Mouse (Mus musculus): ENCODE measurements at regions not wholly inside any gene's neighbourhood (a gene's known extent, or its start where the extent isn't known, plus 50 kb on each side); places are given as distances from the start of the nearest gene placed in this dataset.

GRCm38 (mm10) chr2:179231708-179232354, 210.4 kb upstream of the Cdh4 start:
- no peak for DNase-seq

- DNase-seq: no peak
These were observed 204.1 kb upstream of the Cdh4 start for GRCm38 (mm10) chr2:179238166-179238565.

- DNase-seq: no peak
These were observed 181.3 kb upstream of the Cdh4 start for GRCm38 (mm10) chr2:179260892-179261291.

GRCm38 (mm10) chr2:179263888-179264287, 178.3 kb upstream of the Cdh4 start:
- no peak for DNase-seq

- DNase-seq: no peak
These were observed 176.8 kb upstream of the Cdh4 start for GRCm38 (mm10) chr2:179265436-179265835.

- no peak for DNase-seq
These were observed 164.9 kb upstream of the Cdh4 start for GRCm38 (mm10) chr2:179277204-179277886.

- no peak for DNase-seq
These were observed 164.3 kb upstream of the Cdh4 start for GRCm38 (mm10) chr2:179277887-179278282.

GRCm38 (mm10) chr2:179282276-179282675, 160.0 kb upstream of the Cdh4 start:
- DNase-seq: peak in 1 of 2 experiments; percentile 12

- no peak for DNase-seq
These were observed 151.8 kb upstream of the Cdh4 start for GRCm38 (mm10) chr2:179290394-179290793.

GRCm38 (mm10) chr2:179291046-179291563, 151.1 kb upstream of the Cdh4 start:
- DNase-seq: peak in 1 of 2 experiments; percentile 45

GRCm38 (mm10) chr2:179291958-179292357, 150.3 kb upstream of the Cdh4 start:
- no peak for DNase-seq

GRCm38 (mm10) chr2:179292566-179292965, 149.7 kb upstream of the Cdh4 start:
- DNase-seq: peak in 1 of 2 experiments; percentile 51

- DNase-seq: no peak
These were observed 149.1 kb upstream of the Cdh4 start for GRCm38 (mm10) chr2:179293114-179293513.

- DNase-seq: no peak
These were observed 145.2 kb upstream of the Cdh4 start for GRCm38 (mm10) chr2:179297057-179297456.

- DNase-seq: no peak
These were observed 138.5 kb upstream of the Cdh4 start for GRCm38 (mm10) chr2:179303765-179304164.

- peak in 1 of 2 experiments; percentile 2 for DNase-seq
These were observed 134.8 kb upstream of the Cdh4 start for GRCm38 (mm10) chr2:179307286-179307931.

GRCm38 (mm10) chr2:179307932-179308303, 134.3 kb upstream of the Cdh4 start:
- peak in 1 of 2 experiments; percentile 2 for DNase-seq

- peak in 1 of 2 experiments; percentile 20 for DNase-seq
These were observed 124.2 kb upstream of the Cdh4 start for GRCm38 (mm10) chr2:179318046-179318445.

GRCm38 (mm10) chr2:179325242-179325641, 117.0 kb upstream of the Cdh4 start:
- no peak for DNase-seq

- no peak for DNase-seq
These were observed 109.2 kb upstream of the Cdh4 start for GRCm38 (mm10) chr2:179332872-179333489.

GRCm38 (mm10) chr2:179333587-179333986, 108.6 kb upstream of the Cdh4 start:
- no peak for DNase-seq

- no peak for DNase-seq
These were observed 106.0 kb upstream of the Cdh4 start for GRCm38 (mm10) chr2:179336235-179336634.

- no peak for DNase-seq
These were observed 89.6 kb upstream of the Cdh4 start for GRCm38 (mm10) chr2:179352676-179353075.

All from adrenal gland, postnatal 36 days (tissue).